Mouse (Mus musculus) limb, embryonic 12.5 days (tissue): ENCODE measurements at regions not wholly inside any gene's neighbourhood (a gene's known extent, or its start where the extent isn't known, plus 50 kb on each side); places are given as distances from the start of the nearest gene placed in this dataset.

Experiments
- ATAC-seq: fragments of 200-750 bp; cut with Nextera tagmentation; 2 replicates; pipeline ENCODE4 v1.8.0; 2017; ENCODE audit warnings: low read depth, moderate TSS enrichment; ENCODE audit not compliant: insufficient number of reproducible peaks, insufficient read depth, low FRiP score, low TSS enrichment
- H3K27ac ChIP-seq: fragments of 300-500 bp; sonication (generic); 2 replicates; pipeline ENCODE4 v1.5.1; 2016; ENCODE audit warnings: mild to moderate bottlenecking, moderate library complexity
- H3K27me3 ChIP-seq: fragments of 300-500 bp; sonication (generic); 2 replicates; pipeline ENCODE4 v1.6.1; 2016; ENCODE audit warnings: mild to moderate bottlenecking, moderate library complexity
- H3K36me3 ChIP-seq: fragments of 300-500 bp; sonication (generic); 2 replicates; pipeline ENCODE4 v1.6.1; 2016; ENCODE audit warnings: mild to moderate bottlenecking, moderate library complexity
- H3K4me1 ChIP-seq: fragments of 300-500 bp; sonication (generic); replicated peaks from 2 replicates; pipeline ENCODE4 v1.6.1; 2016
- H3K4me2 ChIP-seq: fragments of 300-500 bp; sonication (generic); 2 replicates; pipeline ENCODE4 v1.6.1; 2016; ENCODE audit warnings: mild to moderate bottlenecking, moderate library complexity
- H3K4me3 ChIP-seq: fragments of 300-500 bp; sonication (generic); replicated peaks from 2 replicates; pipeline ENCODE4 v1.5.1; 2016; ENCODE audit warnings: mild to moderate bottlenecking
- H3K9ac ChIP-seq: fragments of 300-500 bp; sonication (generic); replicated peaks from 2 replicates; pipeline ENCODE4 v1.6.1; 2016; ENCODE audit warnings: mild to moderate bottlenecking, moderate library complexity
- H3K9me3 ChIP-seq: fragments of 300-500 bp; sonication (generic); 2 replicates; pipeline ENCODE4 v1.6.1; 2016; ENCODE audit warnings: mild to moderate bottlenecking, moderate library complexity
- WGBS: fragments of 180-500 bp; shearing (Covaris S2); methylation state at CpG from one replicate; pipeline ENCODE4 v1.1.7; 2016; 5-methylcytosine and 5-hydroxymethylcytosine counted together

GRCm38 (mm10) chr13:70199087-70199486 lies 396.9 kb downstream of the Med10 start:
- Histone ChIP-seq H3K27me3 (no peaks in the 10 kb centered on the region), H3K9me3 (no peaks in the 10 kb centered on the region), H3K27ac (no peak overlapping the region), H3K4me2 (no peak overlapping the region), H3K4me3 (no peak overlapping the region), H3K4me1 (no peaks in the 10 kb centered on the region; the same call in 1 of the 2 replicates), H3K36me3 (no peaks in the 10 kb centered on the region), H3K9ac (no peak overlapping the region)
- no peak for ATAC-seq
- 80% methylated on average over 1 of the region's 1 CpGs for WGBS

- WGBS: 40% methylated on average over 7 of the region's 7 CpGs
- Histone ChIP-seq H3K4me3 (no peak overlapping the region), H3K36me3 (no peaks in the 10 kb centered on the region), H3K9me3 (no peaks in the 10 kb centered on the region), H3K4me2 (no peak overlapping the region), H3K4me1 (peaks cover 6% of the 10 kb centered on the region; the same call in 1 of the 2 replicates), H3K27ac (no peak overlapping the region), H3K27me3 (no peaks in the 10 kb centered on the region), H3K9ac (no peak overlapping the region)
- ATAC-seq: no peak
Observed at GRCm38 (mm10) chr13:70205334-70205733, 403.1 kb downstream of the Med10 start.

- Histone ChIP-seq H3K4me1 (peaks cover 3% of the 10 kb centered on the region; the same call in 1 of the 2 replicates), H3K4me2 (no peak overlapping the region), H3K9me3 (no peaks in the 10 kb centered on the region), H3K9ac (no peak overlapping the region), H3K36me3 (no peaks in the 10 kb centered on the region), H3K4me3 (no peak overlapping the region), H3K27me3 (no peaks in the 10 kb centered on the region), H3K27ac (no peak overlapping the region)
- ATAC-seq: no peak
- 81% methylated on average over 3 of the region's 3 CpGs for WGBS
Observed at GRCm38 (mm10) chr13:70210158-70210557, 408.0 kb downstream of the Med10 start.

GRCm38 (mm10) chr13:70213017-70213416 lies 410.8 kb downstream of the Med10 start:
- H3K4me3 ChIP-seq: no peak overlapping the region
- no peaks in the 10 kb centered on the region for H3K9me3 ChIP-seq
- H3K27me3 ChIP-seq: no peaks in the 10 kb centered on the region
- H3K27ac ChIP-seq: 0 out of 2 replicates have a peak overlapping the region, but pooled peaks have one; percentile 35
- WGBS: 93% methylated on average over 3 of the region's 3 CpGs
- H3K36me3 ChIP-seq: no peaks in the 10 kb centered on the region
- no peak overlapping the region for H3K4me2 ChIP-seq
- H3K9ac ChIP-seq: no peak overlapping the region
- ATAC-seq: no peak
- H3K4me1 ChIP-seq: no peaks in the 10 kb centered on the region

- Histone ChIP-seq H3K27me3 (no peaks in the 10 kb centered on the region), H3K4me2 (no peak overlapping the region), H3K4me3 (no peak overlapping the region), H3K27ac (peak overlapping the region; percentile 35; the same call in 1 of the 2 replicates), H3K9me3 (no peaks in the 10 kb centered on the region), H3K4me1 (no peaks in the 10 kb centered on the region), H3K9ac (no peak overlapping the region), H3K36me3 (no peaks in the 10 kb centered on the region)
- no peak for ATAC-seq
- WGBS: 70% methylated on average over 2 of the region's 2 CpGs
Observed at GRCm38 (mm10) chr13:70213622-70214021, 411.4 kb downstream of the Med10 start.

- H3K36me3 ChIP-seq: no peaks in the 10 kb centered on the region
- H3K27me3 ChIP-seq: no peaks in the 10 kb centered on the region
- no peak overlapping the region for H3K4me2 ChIP-seq
- H3K9ac ChIP-seq: no peak overlapping the region
- ATAC-seq: peak; percentile 60
- H3K4me1 ChIP-seq: no peaks in the 10 kb centered on the region
- WGBS: 47% methylated on average over 10 of the region's 10 CpGs
- H3K4me3 ChIP-seq: no peak overlapping the region
- H3K9me3 ChIP-seq: no peaks in the 10 kb centered on the region
- 0 out of 2 replicates have a peak overlapping the region, but pooled peaks have one; percentile 53 for H3K27ac ChIP-seq
Observed at GRCm38 (mm10) chr13:70214022-70214654, 411.9 kb downstream of the Med10 start.

- Histone ChIP-seq H3K36me3 (no peaks in the 10 kb centered on the region), H3K27ac (no peak overlapping the region), H3K4me3 (no peak overlapping the region), H3K9me3 (no peaks in the 10 kb centered on the region), H3K9ac (no peak overlapping the region), H3K4me1 (no peaks in the 10 kb centered on the region), H3K4me2 (no peak overlapping the region), H3K27me3 (no peaks in the 10 kb centered on the region)
- WGBS: 79% methylated on average over 6 of the region's 6 CpGs
- ATAC-seq: no peak
Observed at GRCm38 (mm10) chr13:70216134-70216533, 413.9 kb downstream of the Med10 start.

GRCm38 (mm10) chr13:70217429-70218133 lies 415.4 kb downstream of the Med10 start:
- no peak for ATAC-seq
- WGBS: 75% methylated on average over 15 of the region's 15 CpGs
- H3K36me3 ChIP-seq: no peaks in the 10 kb centered on the region
- no peaks in the 10 kb centered on the region for H3K9me3 ChIP-seq
- H3K4me2 ChIP-seq: no peak overlapping the region
- H3K27ac ChIP-seq: no peak overlapping the region
- H3K4me3 ChIP-seq: no peak overlapping the region
- no peak overlapping the region for H3K9ac ChIP-seq
- H3K4me1 ChIP-seq: no peaks in the 10 kb centered on the region
- H3K27me3 ChIP-seq: no peaks in the 10 kb centered on the region

GRCm38 (mm10) chr13:70223485-70223884 lies 413.9 kb downstream of the Ice1 start:
- WGBS: 83% methylated on average over 5 of the region's 5 CpGs
- ATAC-seq: no peak

GRCm38 (mm10) chr13:70227167-70227566 lies 410.3 kb downstream of the Ice1 start:
- 82% methylated on average over 6 of the region's 6 CpGs for WGBS
- no peaks in the 10 kb centered on the region for H3K9me3 ChIP-seq
- H3K4me2 ChIP-seq: no peak overlapping the region
- H3K27ac ChIP-seq: no peak overlapping the region
- H3K36me3 ChIP-seq: no peaks in the 10 kb centered on the region
- H3K27me3 ChIP-seq: peaks cover 3% of the 10 kb centered on the region; the same call in 1 of the 2 replicates
- no peak for ATAC-seq
- no peaks in the 10 kb centered on the region for H3K4me1 ChIP-seq
- H3K4me3 ChIP-seq: no peak overlapping the region
- H3K9ac ChIP-seq: no peak overlapping the region

More at GRCm38 (mm10) chr13:70223485-70223884, 413.9 kb downstream of the Ice1 start:
- H3K27ac ChIP-seq: no peak overlapping the region
- no peaks in the 10 kb centered on the region for H3K27me3 ChIP-seq
- H3K36me3 ChIP-seq: no peaks in the 10 kb centered on the region
- no peaks in the 10 kb centered on the region for H3K9me3 ChIP-seq
- no peak overlapping the region for H3K9ac ChIP-seq
- no peak overlapping the region for H3K4me3 ChIP-seq
- H3K4me2 ChIP-seq: no peak overlapping the region
- H3K4me1 ChIP-seq: no peaks in the 10 kb centered on the region

- Histone ChIP-seq H3K27ac (no peak overlapping the region), H3K9me3 (no peaks in the 10 kb centered on the region), H3K27me3 (peaks cover 14% of the 10 kb centered on the region), H3K4me3 (0 out of 2 replicates have a peak overlapping the region, but pooled peaks have one; percentile 11), H3K4me1 (0 out of 2 replicates have a peak, but pooled peaks cover 4% of the 10 kb centered on the region), H3K9ac (no peak overlapping the region; the same call in 1 of the 2 replicates), H3K4me2 (peak overlapping the region; percentile 44), H3K36me3 (no peaks in the 10 kb centered on the region)
- peak; percentile 81 for ATAC-seq
- WGBS: 41% methylated on average over 22 of the region's 22 CpGs
Observed at GRCm38 (mm10) chr13:70233896-70234799, 403.3 kb downstream of the Ice1 start.
